Mouse (Mus musculus): ENCODE results near the gene Stoml2. TPM values are rescaled to one million over a fixed set of nuclear protein-coding genes. Genes with fewer than 3 reads are reported as not detected.
A peak's percentile ranks its signal among the peaks of the same experiment; 100 is the strongest.
"Not testable (repeated sequence)": the region's sequence is repeated elsewhere in the genome, so short reads cannot be mapped to it uniquely, and the experiment has no call there.

The Stoml2 gene
- polyA plus RNA-seq, 1 experiment from 2014 or later, result 140 TPM

DNA sequence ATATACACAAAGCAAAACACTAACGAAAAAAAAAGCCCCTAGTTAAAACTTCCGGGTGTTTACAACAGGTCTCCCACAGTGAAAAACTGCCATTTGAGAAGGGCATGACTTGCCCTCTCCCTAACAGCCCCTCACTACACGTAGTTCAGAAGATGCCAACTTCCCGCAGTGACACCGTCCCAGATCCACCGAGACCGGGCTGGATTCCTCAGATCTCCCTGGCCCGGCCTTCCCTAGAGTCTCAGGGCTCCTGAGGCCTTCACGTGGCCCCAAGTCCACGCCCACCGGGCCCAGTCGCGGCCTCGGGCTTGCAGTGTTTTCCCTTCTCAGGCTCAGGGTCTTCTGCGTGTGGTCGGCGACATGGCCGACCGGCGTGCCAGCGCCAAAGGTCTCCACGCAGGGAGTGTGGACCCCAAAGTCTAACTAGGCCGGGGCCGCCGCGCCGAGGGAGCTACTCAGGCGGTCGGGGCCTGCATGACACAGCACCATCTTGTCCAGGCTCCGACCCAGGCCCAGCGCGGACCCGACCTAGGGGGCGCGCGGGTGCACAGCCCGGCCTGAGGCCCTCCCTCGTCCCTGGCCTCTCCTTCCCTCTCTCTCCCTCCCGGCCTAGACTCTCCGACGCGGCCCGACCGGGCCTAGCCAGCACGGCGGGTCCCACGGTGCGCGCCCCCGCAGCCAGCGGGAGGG is 31.9 kb downstream of the Stoml2 start:
- no peaks in the 10 kb centered on the region for H3K9me3 ChIP-seq (ENCODE audit: low read length)
- TF ChIP-seq EP300 (IDR thresholded peaks at IDR 0.05) (no peak), CTCF (IDR thresholded peaks at IDR 0.05) (peak; percentile 61)
- ATAC-seq (peak; percentile 61), DNase-seq (ENCODE audit: low spot score) (peak; percentile 80)
- H3K4me3 ChIP-seq (ENCODE audit: low read depth, low read length), result peak overlapping the region; percentile 75
- H3K27me3 ChIP-seq (replicated peaks; ENCODE audit: insufficient read depth, low read length), result no peaks in the 10 kb centered on the region
- H3K27ac ChIP-seq (ENCODE audit: low read length), result peak overlapping the region; percentile 96
- WGBS, result under 1% methylated on average over 46 of the region's 51 CpGs
- peaks cover 4% of the 10 kb centered on the region for H3K36me3 ChIP-seq (ENCODE audit: insufficient read depth, low read length)
- peak overlapping the region; percentile 75 for H3K4me2 ChIP-seq (replicated peaks; ENCODE audit: low read depth, low read length)
- peaks cover 13% of the 10 kb centered on the region; the same call in 1 of the 2 replicates for H3K4me1 ChIP-seq (ENCODE audit: insufficient read depth, low read depth, low read length)
- peak overlapping the region; percentile 98 for H3K9ac ChIP-seq (replicated peaks; ENCODE audit: low read depth)

DNA sequence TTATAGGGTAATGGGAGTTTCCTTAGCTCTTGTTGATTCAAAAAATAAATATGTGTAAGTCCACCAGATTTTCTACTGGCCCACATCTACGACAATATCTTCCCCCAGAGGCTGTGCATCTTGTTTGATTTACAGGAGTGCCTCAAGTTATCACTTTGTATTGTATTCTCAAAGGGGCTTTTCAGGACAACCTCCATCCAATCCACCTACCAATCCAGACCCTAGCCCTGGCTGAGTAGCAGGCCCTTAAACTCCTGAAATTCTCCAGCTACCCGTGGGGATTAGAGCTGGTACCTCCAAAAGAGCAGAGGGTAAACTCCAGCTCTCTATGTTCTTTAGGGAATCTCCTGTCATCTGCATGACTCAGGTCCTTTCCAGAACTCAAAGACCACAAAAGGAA is 33.5 kb downstream of the Stoml2 start:
- H3K36me3 ChIP-seq (ENCODE audit: insufficient read depth, low read length), result peaks cover 8% of the 10 kb centered on the region
- WGBS, result 34% methylated on average over 2 of the region's 2 CpGs
- H3K4me3 ChIP-seq (ENCODE audit: low read depth, low read length), result no peak overlapping the region
- ATAC-seq (no peak), DNase-seq (ENCODE audit: low spot score) (no peak)
- peaks cover 13% of the 10 kb centered on the region; the same call in 1 of the 2 replicates for H3K4me1 ChIP-seq (ENCODE audit: insufficient read depth, low read depth, low read length)
- no peaks in the 10 kb centered on the region for H3K27me3 ChIP-seq (replicated peaks; ENCODE audit: insufficient read depth, low read length)
- H3K9me3 ChIP-seq (ENCODE audit: low read length), result no peaks in the 10 kb centered on the region
- H3K9ac ChIP-seq (replicated peaks; ENCODE audit: low read depth), result no peak overlapping the region
- no peak overlapping the region; the same call in 1 of the 2 replicates for H3K4me2 ChIP-seq (replicated peaks; ENCODE audit: low read depth, low read length)
- TF ChIP-seq EP300 (IDR thresholded peaks at IDR 0.05) (no peak), CTCF (IDR thresholded peaks at IDR 0.05) (no peak)
- H3K27ac ChIP-seq (ENCODE audit: low read length), result no peak overlapping the region

DNA sequence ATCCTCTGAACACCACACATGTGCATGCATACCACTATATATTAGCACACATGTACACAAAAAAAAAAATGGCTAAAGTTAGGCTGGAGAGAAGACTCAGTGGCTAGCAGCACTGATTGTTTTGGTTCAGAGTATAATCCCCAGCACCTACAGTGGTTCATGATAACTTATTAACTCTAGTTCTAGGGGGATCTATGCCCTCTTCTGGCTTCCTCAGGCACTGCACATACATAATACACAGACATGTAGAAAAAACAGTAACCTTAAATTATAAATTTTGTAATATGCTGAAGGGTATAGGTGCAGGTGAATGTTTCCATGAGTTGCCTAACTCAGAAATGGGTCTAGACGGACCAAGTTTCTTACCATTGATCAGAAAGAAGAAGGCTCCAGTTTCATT is 43.2 kb downstream of the Stoml2 start:
- no peak for TF ChIP-seq EP300 (IDR thresholded peaks at IDR 0.05)
- TF ChIP-seq CTCF (IDR thresholded peaks at IDR 0.05), result peak; percentile 34
- Histone ChIP-seq H3K27me3 (replicated peaks; ENCODE audit: insufficient read depth, low read length) (no peaks in the 10 kb centered on the region), H3K9ac (replicated peaks; ENCODE audit: low read depth) (no peak overlapping the region), H3K36me3 (ENCODE audit: insufficient read depth, low read length) (peaks cover 46% of the 10 kb centered on the region), H3K27ac (ENCODE audit: low read length) (no peak overlapping the region), H3K4me2 (replicated peaks; ENCODE audit: low read depth, low read length) (no peak overlapping the region), H3K4me1 (ENCODE audit: insufficient read depth, low read depth, low read length) (no peaks in the 10 kb centered on the region), H3K4me3 (ENCODE audit: low read depth, low read length) (no peak overlapping the region), H3K9me3 (ENCODE audit: low read length) (no peaks in the 10 kb centered on the region)
- WGBS, result 81% methylated on average over 1 of the region's 1 CpGs
- no peak for DNase-seq (ENCODE audit: low spot score)
- no peak for ATAC-seq

DNA sequence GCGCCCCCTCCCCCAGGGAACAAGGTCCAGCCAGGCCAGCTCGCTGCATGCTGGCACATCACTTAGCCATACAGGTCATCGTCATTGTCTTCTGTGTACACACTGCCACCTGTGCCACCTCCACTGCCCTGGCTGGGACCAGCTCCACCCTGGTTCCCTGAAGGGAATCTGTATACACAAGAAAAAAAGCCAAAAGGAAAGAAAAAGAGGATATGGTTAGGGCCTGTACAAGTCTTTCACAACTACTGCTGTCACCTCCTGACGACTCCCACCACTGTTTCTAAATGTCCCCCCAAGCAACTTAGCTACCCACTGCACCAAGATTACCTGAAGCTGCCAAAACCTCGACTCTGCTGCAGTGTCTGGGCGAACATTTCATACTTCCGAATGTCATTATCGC is 51.0 kb downstream of the Stoml2 start:
- not testable (repeated sequence) for H3K9me3 ChIP-seq (ENCODE audit: low read length); ATAC-seq; DNase-seq (ENCODE audit: low spot score); H3K4me2 ChIP-seq (replicated peaks; ENCODE audit: low read depth, low read length); H3K27me3 ChIP-seq (replicated peaks; ENCODE audit: insufficient read depth, low read length); H3K27ac ChIP-seq (ENCODE audit: low read length); H3K4me1 ChIP-seq (ENCODE audit: insufficient read depth, low read depth, low read length); H3K9ac ChIP-seq (replicated peaks; ENCODE audit: low read depth); H3K4me3 ChIP-seq (ENCODE audit: low read depth, low read length)
- peaks cover 19% of the 10 kb centered on the region for H3K36me3 ChIP-seq (ENCODE audit: insufficient read depth, low read length)
- WGBS, result 84% methylated on average over 7 of the region's 8 CpGs

DNA sequence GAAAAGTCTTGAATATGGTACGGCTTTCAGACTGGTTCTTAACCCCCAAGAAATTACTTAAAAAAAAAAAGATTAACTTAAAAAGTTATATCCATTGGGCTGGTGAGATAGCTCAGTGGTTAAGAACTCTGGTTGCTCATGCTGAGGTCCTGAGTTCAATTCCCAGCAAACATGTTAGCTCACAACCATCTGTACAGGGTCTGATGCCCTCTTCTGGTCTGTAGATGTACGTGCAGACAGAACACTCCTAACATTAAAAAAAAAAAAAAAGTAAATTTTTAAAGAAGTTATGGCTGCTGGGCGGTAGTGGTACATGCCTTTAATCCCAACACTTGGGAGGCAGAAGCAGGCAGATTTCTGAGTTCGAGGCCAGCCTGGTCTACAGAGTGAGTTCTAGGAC is 53.4 kb downstream of the Stoml2 start:
- Histone ChIP-seq H3K27me3 (replicated peaks; ENCODE audit: insufficient read depth, low read length) (no peaks in the 10 kb centered on the region), H3K4me1 (ENCODE audit: insufficient read depth, low read depth, low read length) (no peaks in the 10 kb centered on the region), H3K9ac (replicated peaks; ENCODE audit: low read depth) (no peak overlapping the region), H3K36me3 (ENCODE audit: insufficient read depth, low read length) (peaks cover 8% of the 10 kb centered on the region; the same call in 1 of the 2 replicates), H3K4me3 (ENCODE audit: low read depth, low read length) (no peak overlapping the region), H3K27ac (ENCODE audit: low read length) (no peak overlapping the region), H3K4me2 (replicated peaks; ENCODE audit: low read depth, low read length) (no peak overlapping the region), H3K9me3 (ENCODE audit: low read length) (no peaks in the 10 kb centered on the region)
- no peak for ATAC-seq
- TF ChIP-seq CTCF (IDR thresholded peaks at IDR 0.05), result peak; percentile 35
- TF ChIP-seq EP300 (IDR thresholded peaks at IDR 0.05), result no peak
- DNase-seq (ENCODE audit: low spot score), result no peak
- 89% methylated on average over 4 of the region's 4 CpGs for WGBS

Other genes starting within 250 kb of the Stoml2 start
- not detected in 2 replicates for gene Fam205a1, start 177.8 kb downstream of the Stoml2 start, polyA plus RNA-seq (2015; fragmentation: Nextera tagmentation; extraction: Ambion mirVana)
- 0.08 TPM in 1 of 2 replicates, not detected in the other for gene Gm12394, start 174.9 kb downstream of the Stoml2 start, polyA plus RNA-seq (2015; fragmentation: Nextera tagmentation; extraction: Ambion mirVana)
- gene Fam205c, start 157.5 kb downstream of the Stoml2 start, polyA plus RNA-seq (2015; fragmentation: Nextera tagmentation; extraction: Ambion mirVana), result not detected in 2 replicates
- 0.29 and 0.31 TPM in 2 replicates for gene Phf24, start 115.0 kb downstream of the Stoml2 start, polyA plus RNA-seq (2015; fragmentation: Nextera tagmentation; extraction: Ambion mirVana)
- 5.7 and 6.2 TPM in 2 replicates for gene Dnajb5, start 81.9 kb downstream of the Stoml2 start, polyA plus RNA-seq (2015; fragmentation: Nextera tagmentation; extraction: Ambion mirVana)
- gene 1700022I11Rik, start 62.1 kb downstream of the Stoml2 start, polyA plus RNA-seq (2015; fragmentation: Nextera tagmentation; extraction: Ambion mirVana), result 0.30 TPM in 1 of 2 replicates, not detected in the other
- gene Vcp, start 31.2 kb downstream of the Stoml2 start, polyA plus RNA-seq (2015; fragmentation: Nextera tagmentation; extraction: Ambion mirVana), result 242 and 262 TPM in 2 replicates
- 6.4 and 7.9 TPM in 2 replicates for gene Fancg, start 21.2 kb downstream of the Stoml2 start, polyA plus RNA-seq (2015; fragmentation: Nextera tagmentation; extraction: Ambion mirVana)
- 9.5 and 9.8 TPM in 2 replicates for gene Pigo, start 5.9 kb downstream of the Stoml2 start, polyA plus RNA-seq (2015; fragmentation: Nextera tagmentation; extraction: Ambion mirVana)
- gene Fam214b, start 14.5 kb upstream of the Stoml2 start, polyA plus RNA-seq (2015; fragmentation: Nextera tagmentation; extraction: Ambion mirVana), result 10.7 and 10.9 TPM in 2 replicates
- gene Unc13b, start 27.2 kb upstream of the Stoml2 start, polyA plus RNA-seq (2015; fragmentation: Nextera tagmentation; extraction: Ambion mirVana), result 3.0 and 4.9 TPM in 2 replicates
- 0.14 and 0.21 TPM in 2 replicates for gene Atp8b5, start 235.4 kb upstream of the Stoml2 start, polyA plus RNA-seq (2015; fragmentation: Nextera tagmentation; extraction: Ambion mirVana)

Measured in lung, postnatal 0 days (tissue).